Mouse (Mus musculus) brain, embryonic 14.5 days (tissue): ENCODE results near the gene Gm9999. TPM values are rescaled to one million over a fixed set of nuclear protein-coding genes. Genes with fewer than 3 reads are reported as not detected.

Experiments used
- DNase-seq: peaks from one replicate; pipeline ENCODE4 v3.0.0-alpha.2; 2011; ENCODE audit warnings: low read depth
- CTCF ChIP-seq: fragments of 200-500 bp; IDR thresholded peaks from 2 replicates; pipeline ENCODE4 v1.5.1; 2012; ENCODE audit warnings: inconsistent platforms, mild to moderate bottlenecking, moderate library complexity, borderline replicate concordance; ENCODE audit not compliant: insufficient read depth, insufficient read length; ENCODE audit errors: extremely low read depth
- POLR2A ChIP-seq: fragments of 200-500 bp; IDR thresholded peaks from 2 replicates; pipeline ENCODE4 v1.6.1; 2012; ENCODE audit warnings: mild to moderate bottlenecking, inconsistent platforms, borderline replicate concordance; ENCODE audit not compliant: poor library complexity, insufficient read depth, insufficient read length, severe bottlenecking; ENCODE audit errors: extremely low read depth
- polyA plus RNA-seq: library from polyadenylated mRNA; depleted of rRNA; stranded (reverse); fragments of >200 nt; gene quantifications from 2 replicates; pipeline ENCODE4 v1.2.3, GENCODE M21; 2012; rRNA removed

The Gm9999 gene
- polyA plus RNA-seq = not detected in 2 replicates

GRCm38 (mm10) chr7:46983280-46983679, at the start of gene Gm9999:
Gene Gm9999 (plus strand): TSS chr7:46983580.
- no peak for DNase-seq
- TF ChIP-seq POLR2A (no peak), CTCF (no peak)

GRCm38 (mm10) chr7:46934788-46935187, 48.6 kb upstream of the Gm9999 start:
- DNase-seq = no peak

GRCm38 (mm10) chr7:46935847-46936246, 47.5 kb upstream of the Gm9999 start:
- DNase-seq = peak; percentile 62
- TF ChIP-seq POLR2A (no peak), CTCF (peak; percentile 41; the same call in 1 of the 2 replicates)

More at GRCm38 (mm10) chr7:46934788-46935187, 48.6 kb upstream of the Gm9999 start:
- TF ChIP-seq POLR2A (no peak), CTCF (no peak)

- no peak for TF ChIP-seq CTCF
- TF ChIP-seq POLR2A = peak; percentile 12; the same call in 1 of the 2 replicates
- peak; percentile 96 for DNase-seq
Observed at GRCm38 (mm10) chr7:46957831-46958691, 25.3 kb upstream of the Gm9999 start, which contains the start of gene Uevld. Gene Uevld (minus strand): TSS chr7:46958527.

GRCm38 (mm10) chr7:46958853-46959252, 24.5 kb upstream of the Gm9999 start:
- TF ChIP-seq CTCF (no peak), POLR2A (no peak)
- DNase-seq = peak; percentile 9

- no peak for DNase-seq
- TF ChIP-seq CTCF (no peak), POLR2A (no peak)
Observed at GRCm38 (mm10) chr7:46960991-46961390, 22.4 kb upstream of the Gm9999 start.

GRCm38 (mm10) chr7:46962132-46962531, 21.2 kb upstream of the Gm9999 start:
- DNase-seq = peak; percentile 72
- TF ChIP-seq POLR2A (no peak), CTCF (no peak)

- peak; percentile 94 for DNase-seq
- TF ChIP-seq POLR2A (no peak), CTCF (peak; percentile 77)
Observed at GRCm38 (mm10) chr7:46962806-46963618, 20.4 kb upstream of the Gm9999 start.

GRCm38 (mm10) chr7:46964070-46964469, 19.3 kb upstream of the Gm9999 start:
- DNase-seq = no peak
- no peak for TF ChIP-seq POLR2A
- no peak for TF ChIP-seq CTCF

GRCm38 (mm10) chr7:46969898-46970297, 13.5 kb upstream of the Gm9999 start:
- no peak for TF ChIP-seq CTCF
- no peak for TF ChIP-seq POLR2A
- DNase-seq = no peak

GRCm38 (mm10) chr7:46974648-46975047, 8.7 kb upstream of the Gm9999 start:
- no peak for TF ChIP-seq CTCF
- no peak for TF ChIP-seq POLR2A
- DNase-seq = no peak

GRCm38 (mm10) chr7:46975456-46975855, 7.9 kb upstream of the Gm9999 start:
- no peak for DNase-seq
- TF ChIP-seq POLR2A = no peak
